ENCODE assay signal across 8 mouse cellular contexts in the genomic region with DNA sequence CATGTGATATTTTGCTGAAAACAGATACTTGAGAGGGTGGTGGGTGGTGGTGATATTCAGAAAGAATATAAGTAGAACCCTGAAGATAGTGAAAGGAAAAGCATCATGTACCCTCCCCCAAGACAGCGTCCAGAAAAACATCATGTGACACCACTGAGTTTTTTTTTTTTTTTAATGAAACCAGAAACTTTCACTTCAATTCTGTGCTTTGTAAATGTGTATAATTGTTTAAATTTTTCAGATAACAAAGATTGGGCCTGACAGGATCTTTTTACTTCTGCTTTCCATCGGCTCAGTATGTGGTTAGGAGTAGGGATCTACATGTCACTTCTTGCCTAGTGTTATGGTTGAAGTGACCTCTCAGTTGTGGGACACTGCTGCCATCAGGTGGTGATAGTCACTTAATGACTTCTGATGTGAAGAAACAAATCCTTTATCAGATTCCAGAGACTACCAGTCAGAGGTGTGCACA. TPM values are rescaled to one million over a fixed set of nuclear protein-coding genes. Genes with fewer than 3 reads are reported as not detected.
A peak's percentile ranks its signal among the peaks of the same experiment; 100 is the strongest.
DNase-seq lines count a peak whose midpoint lies in the region; ATAC-seq lines count a peak whose summit lies in the region.

No protein-coding gene starts in this region.

- H3K27ac ChIP-seq in intestine, embryonic 15.5 days: no peak overlapping the region

- no peak overlapping the region for H3K4me3 ChIP-seq in intestine, embryonic 15.5 days (replicated peaks)

- no peaks in the 10 kb centered on the region for H3K4me1 ChIP-seq in intestine, embryonic 15.5 days (replicated peaks)

- no peaks in the 10 kb centered on the region for H3K9me3 ChIP-seq in intestine, embryonic 15.5 days

- no peaks in the 10 kb centered on the region for H3K36me3 ChIP-seq in intestine, embryonic 15.5 days

- intact Hi-C loops in left cerebral cortex, postnatal 14 days (cut with DNase I): loop anchor here (2.0 kb wide), 1 partner anchor 242 kb away; no protein-coding TSS in a partner anchor

- peak; percentile 69 for ATAC-seq in intestine, embryonic 15.5 days
- ATAC-seq in megakaryocyte-erythroid progenitor cell, adult 5-6 weeks (replicated peaks; ENCODE audit: low FRiP score, low TSS enrichment, poor library complexity, severe bottlenecking): peak; percentile 100

- H3K9ac ChIP-seq in intestine, embryonic 15.5 days: no peak overlapping the region

- DNase-seq in urinary bladder, adult 18-20 months (ENCODE audit: low spot score in 2 of 2): peak; percentile 30 to 63
- DNase-seq in urinary bladder, postnatal 10 days (ENCODE audit: low spot score): no peak
- DNase-seq in cerebellum, adult 11-12 months: peak; percentile 23
- peak; percentile 4 to 34 for DNase-seq in frontal cortex, postnatal 25 days (ENCODE audit: low spot score in 2 of 2)
- DNase-seq in left cerebral cortex, postnatal 14 days (ENCODE audit: low spot score in 2 of 2): peak; percentile 41 to 66
- DNase-seq in spleen, postnatal 14 days (ENCODE audit: low spot score in 2 of 2): peak; percentile 42 to 68

- H3K27me3 ChIP-seq in intestine, embryonic 15.5 days (replicated peaks): no peaks in the 10 kb centered on the region

- H3K4me2 ChIP-seq in intestine, embryonic 15.5 days (replicated peaks): no peak overlapping the region

- 36% methylated on average over 2 of the region's 2 CpGs for WGBS in intestine, embryonic 15.5 days

RNA-seq across cellular contexts. Expression of a gene that starts 33.7 kb away (rescaled TPM):
- polyA plus RNA-seq in intestine, embryonic 15.5 days (2015; fragmentation: Nextera tagmentation; extraction: Ambion mirVana): 12.2 and 14.6 TPM in 2 replicates
- total RNA-seq in left cerebral cortex, postnatal 14 days (2021): 10 to 100 TPM; 54.4 to 64.0 TPM
- total RNA-seq in megakaryocyte-erythroid progenitor cell, adult 5-6 weeks (2014; fragmentation: Nextera tagmentation): 12.7 and 18.4 TPM in 2 replicates
- 8.2 and 9.2 TPM in 2 replicates for total RNA-seq in megakaryocyte-erythroid progenitor cell, adult 5-6 weeks (2017)
